Mouse (Mus musculus) lung, embryonic 14.5 days (tissue): ENCODE results near the gene Tnrc6b. TPM values are rescaled to one million over a fixed set of nuclear protein-coding genes. Genes with fewer than 3 reads are reported as not detected.

ENCODE experiments used
- ATAC-seq: fragments of 200-750 bp; cut with Nextera tagmentation; 2 replicates; pipeline ENCODE4 v1.8.0; 2017; ENCODE audit warnings: mild to moderate bottlenecking, moderate TSS enrichment, moderate library complexity; ENCODE audit not compliant: insufficient read depth
- DNase-seq: peaks from one replicate; pipeline ENCODE4 v3.0.0-alpha.2; 2015
- H3K27ac ChIP-seq: fragments of 300-500 bp; sonication (generic); 2 replicates; pipeline ENCODE4 v1.5.1; 2014; ENCODE audit warnings: low read depth, mild to moderate bottlenecking, moderate library complexity
- H3K27me3 ChIP-seq: fragments of 300-500 bp; sonication (generic); 2 replicates; pipeline ENCODE4 v1.6.1; 2014; ENCODE audit warnings: low read length, control low read depth; ENCODE audit not compliant: insufficient read depth
- H3K36me3 ChIP-seq: fragments of 300-500 bp; sonication (generic); 2 replicates; pipeline ENCODE4 v1.6.1; 2014; ENCODE audit warnings: control low read depth; ENCODE audit not compliant: insufficient read depth
- H3K4me1 ChIP-seq: fragments of 300-500 bp; sonication (generic); 2 replicates; pipeline ENCODE4 v1.6.1; 2014; ENCODE audit warnings: antibody characterized with exemption, control low read depth; ENCODE audit not compliant: insufficient read depth
- H3K4me2 ChIP-seq: fragments of 300-500 bp; sonication (generic); 2 replicates; pipeline ENCODE4 v1.6.1; 2014; ENCODE audit warnings: mild to moderate bottlenecking
- H3K4me3 ChIP-seq: fragments of 300-500 bp; sonication (generic); 2 replicates; pipeline ENCODE4 v1.5.1; 2014; ENCODE audit warnings: low read depth, low read length
- H3K9ac ChIP-seq: fragments of 300-500 bp; sonication (generic); 2 replicates; pipeline ENCODE4 v1.6.1; 2014
- H3K9me3 ChIP-seq: fragments of 300-500 bp; sonication (generic); 2 replicates; pipeline ENCODE4 v1.6.1; 2016; ENCODE audit warnings: low read depth, low read length, control low read depth
- CTCF ChIP-seq: IDR thresholded peaks from 2 replicates; pipeline ENCODE4 v1.5.1; 2016; ENCODE audit warnings: antibody characterized with exemption, low read depth
- WGBS: fragments of 180-500 bp; shearing (Covaris S2); extraction: QIAGEN DNeasy Blood & Tissue Kit; methylation state at CpG from one replicate; pipeline ENCODE4 v1.1.7; 2014; 5-methylcytosine and 5-hydroxymethylcytosine counted together
- polyA plus RNA-seq: library from polyadenylated mRNA; unstranded; fragments of >200 nt; fragmentation: Nextera tagmentation; extraction: Ambion mirVana; gene quantifications from 2 replicates; pipeline ENCODE4 v1.2.1, GENCODE M21; 2014

Tnrc6b gene
- polyA plus RNA-seq = 17.5 and 18.3 TPM in 2 replicates

DNA sequence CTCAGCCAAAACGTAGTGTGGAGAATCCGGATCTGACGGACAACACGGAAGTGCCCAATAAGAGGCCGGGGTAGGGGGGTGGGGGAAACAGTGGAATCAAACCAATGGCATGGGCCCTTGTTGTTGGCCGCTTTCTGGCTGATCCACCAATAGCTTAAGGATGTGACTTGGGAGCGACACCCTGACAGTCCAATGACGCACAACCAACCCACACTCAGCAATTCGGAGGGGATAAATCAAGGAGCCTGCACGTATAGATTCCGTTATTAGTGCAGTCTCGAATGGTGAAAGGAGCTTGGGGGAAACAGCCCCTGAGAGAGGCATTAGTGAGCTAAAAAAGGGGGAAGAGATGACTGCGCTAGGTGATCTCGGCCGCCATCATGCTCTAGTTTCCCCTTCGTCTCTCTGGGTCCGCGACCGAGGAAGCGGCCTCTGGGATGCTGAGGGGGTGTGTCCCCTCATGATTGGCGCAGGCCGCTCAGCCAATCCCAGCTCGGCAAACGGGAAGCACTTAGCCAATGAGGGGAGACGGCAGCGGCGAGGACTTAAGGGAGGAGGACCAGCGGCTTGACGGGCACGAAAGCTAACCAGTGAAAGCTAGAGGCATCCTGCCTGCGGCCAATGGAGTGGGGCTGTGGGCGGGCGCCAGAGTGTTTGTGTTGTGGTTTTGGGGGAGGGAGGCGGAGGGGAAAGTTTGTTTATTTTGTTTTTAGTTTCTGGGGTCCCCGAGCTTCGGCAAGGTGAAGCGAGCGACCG lies at the start of gene Tnrc6b:
Tnrc6b (plus strand) TSS at position 706 of the 756 bp plus-strand sequence.
- whole genome bisulfite sequencing = under 1% methylated on average over 39 of the region's 39 CpGs

DNA sequence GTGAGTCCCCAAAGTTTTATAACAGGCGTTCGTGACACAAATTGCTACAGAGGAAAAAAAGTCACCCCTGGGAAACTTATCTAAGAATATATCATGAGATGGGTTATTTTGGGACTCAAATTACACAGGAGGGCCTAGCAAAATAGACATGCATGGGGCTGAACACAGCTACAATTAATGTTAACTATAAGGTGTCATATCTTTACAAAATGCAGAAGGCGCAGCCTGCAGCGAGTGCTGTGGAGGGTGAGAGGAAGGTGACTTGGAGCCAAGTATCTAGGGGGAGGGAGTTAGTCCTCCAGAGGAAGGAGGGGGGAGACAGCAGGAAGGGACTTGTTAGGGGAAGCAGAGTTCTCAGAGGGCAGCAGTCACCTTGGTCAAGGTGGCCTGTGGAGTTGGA lies 46.7 kb upstream of the Tnrc6b start:
- TF ChIP-seq CTCF = no peak
- no peak overlapping the region for H3K9ac ChIP-seq
- H3K27me3 ChIP-seq = no peaks in the 10 kb centered on the region
- H3K4me2 ChIP-seq = no peak overlapping the region
- DNase-seq = no peak
- H3K36me3 ChIP-seq = no peaks in the 10 kb centered on the region
- 57% methylated on average over 4 of the region's 4 CpGs for WGBS
- H3K4me1 ChIP-seq = peaks cover 3% of the 10 kb centered on the region; the same call in 1 of the 2 replicates
- H3K27ac ChIP-seq = no peak overlapping the region
- H3K9me3 ChIP-seq = no peaks in the 10 kb centered on the region; the same call in 1 of the 2 replicates
- no peak for ATAC-seq
- no peak overlapping the region for H3K4me3 ChIP-seq

More for the DNA sequence above, at the start of gene Tnrc6b:
- peak; percentile 99 for DNase-seq
- Histone ChIP-seq H3K9ac (peak within 1 kb of the TSS; percentile 85), H3K27me3 (no peaks in the 10 kb centered on the region), H3K9me3 (no peaks in the 10 kb centered on the region), H3K4me2 (peak within 1 kb of the TSS; percentile 92), H3K36me3 (no peaks in the 10 kb centered on the region), H3K4me3 (peak within 1 kb of the TSS; percentile 98), H3K27ac (peak within 1 kb of the TSS; percentile 93), H3K4me1 (0 out of 2 replicates have a peak, but pooled peaks cover 22% of the 10 kb centered on the region)
- TF ChIP-seq CTCF = no peak
- ATAC-seq = peak; percentile 93

DNA sequence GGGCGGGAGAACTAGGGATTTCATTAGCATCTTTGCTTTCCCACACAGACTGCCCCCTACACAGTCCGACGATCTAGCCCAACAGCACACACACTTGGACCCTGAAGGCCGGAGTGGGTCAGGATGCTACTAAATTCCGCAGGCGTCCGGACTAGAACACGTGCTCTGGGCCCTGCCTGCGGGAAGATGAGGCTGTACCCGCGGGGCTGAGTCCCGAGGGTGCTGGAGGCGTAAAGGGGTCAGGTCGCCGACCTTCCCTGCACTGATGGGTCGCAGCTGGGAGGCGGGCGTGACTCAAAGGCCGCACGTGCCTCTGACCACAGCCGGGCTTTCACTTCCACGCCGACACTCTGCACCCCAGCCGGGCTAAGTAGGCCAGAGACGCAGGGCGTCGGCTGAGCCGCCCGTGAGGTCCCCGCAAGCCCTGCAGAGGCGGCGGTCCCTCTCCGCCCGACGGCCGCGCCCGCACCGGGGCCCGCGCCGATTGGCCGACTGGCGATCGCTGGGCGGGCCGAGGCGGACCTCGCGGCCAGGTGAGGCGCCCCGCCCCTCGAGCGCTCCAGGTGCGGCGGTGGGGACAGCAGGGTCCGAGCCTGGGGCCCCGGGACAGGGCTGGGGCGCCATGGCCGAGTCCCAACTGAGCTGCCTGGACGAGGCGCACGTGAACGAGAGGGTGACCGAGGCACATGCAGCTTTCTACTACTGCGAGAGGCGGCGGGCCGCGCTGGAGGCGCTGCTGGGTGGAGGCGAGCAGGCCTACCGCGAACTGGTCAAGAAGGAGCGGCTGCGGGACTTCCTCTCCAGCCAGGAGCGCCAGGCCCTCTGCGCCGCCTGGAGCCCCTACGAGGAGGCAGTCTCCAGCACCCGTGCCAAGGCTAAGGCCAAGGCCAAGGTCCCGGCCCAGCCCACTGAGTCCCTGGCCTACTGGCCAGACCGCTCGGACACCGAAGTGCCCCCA lies 39.5 kb upstream of the Tnrc6b start, which contains the start of gene Fam83f:
Fam83f (plus strand) TSS at position 553 of the 958 bp plus-strand sequence.
- H3K27me3 ChIP-seq = peaks cover 20% of the 10 kb centered on the region
- H3K9ac ChIP-seq = peak within 1 kb of the TSS; percentile 51
- peaks cover 6% of the 10 kb centered on the region for H3K4me1 ChIP-seq
- DNase-seq (peak; percentile 58), ATAC-seq (peak; percentile 62; the same call in 1 of the 2 replicates)
- WGBS = 5% methylated on average over 85 of the region's 85 CpGs
- peak within 1 kb of the TSS; percentile 41 for H3K4me3 ChIP-seq
- H3K9me3 ChIP-seq = no peaks in the 10 kb centered on the region; the same call in 1 of the 2 replicates
- peak within 1 kb of the TSS; percentile 82 for H3K4me2 ChIP-seq
- TF ChIP-seq CTCF = no peak
- no peak within 1 kb of the TSS for H3K27ac ChIP-seq
- H3K36me3 ChIP-seq = no peaks in the 10 kb centered on the region

DNA sequence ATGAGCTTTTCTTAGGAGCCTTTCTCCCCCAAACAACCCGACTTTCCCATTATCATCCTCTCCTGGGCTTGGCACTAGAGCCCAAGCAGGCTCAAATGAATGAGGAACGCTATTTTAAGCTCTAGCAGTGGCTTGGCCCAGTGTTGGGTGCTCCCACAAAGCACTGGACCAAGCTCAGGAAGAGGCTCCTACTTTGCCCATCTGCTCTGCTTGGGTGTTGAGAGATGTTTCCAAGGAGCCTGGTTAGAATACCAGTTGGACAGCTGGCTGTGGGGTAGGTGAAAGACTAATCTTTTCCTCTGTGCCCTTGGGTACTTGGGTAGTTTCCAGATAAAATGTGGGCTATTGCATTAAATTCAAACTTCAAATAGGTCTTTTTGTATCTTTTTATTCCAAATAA lies 38.3 kb upstream of the Tnrc6b start:
- no peak for TF ChIP-seq CTCF
- Histone ChIP-seq H3K27me3 (peaks cover 20% of the 10 kb centered on the region), H3K36me3 (no peaks in the 10 kb centered on the region), H3K27ac (no peak overlapping the region), H3K9me3 (no peaks in the 10 kb centered on the region), H3K9ac (no peak overlapping the region), H3K4me3 (no peak overlapping the region), H3K4me1 (peaks cover 6% of the 10 kb centered on the region), H3K4me2 (no peak overlapping the region)
- DNase-seq (no peak), ATAC-seq (no peak)
- WGBS = 60% methylated on average over 2 of the region's 2 CpGs

DNA sequence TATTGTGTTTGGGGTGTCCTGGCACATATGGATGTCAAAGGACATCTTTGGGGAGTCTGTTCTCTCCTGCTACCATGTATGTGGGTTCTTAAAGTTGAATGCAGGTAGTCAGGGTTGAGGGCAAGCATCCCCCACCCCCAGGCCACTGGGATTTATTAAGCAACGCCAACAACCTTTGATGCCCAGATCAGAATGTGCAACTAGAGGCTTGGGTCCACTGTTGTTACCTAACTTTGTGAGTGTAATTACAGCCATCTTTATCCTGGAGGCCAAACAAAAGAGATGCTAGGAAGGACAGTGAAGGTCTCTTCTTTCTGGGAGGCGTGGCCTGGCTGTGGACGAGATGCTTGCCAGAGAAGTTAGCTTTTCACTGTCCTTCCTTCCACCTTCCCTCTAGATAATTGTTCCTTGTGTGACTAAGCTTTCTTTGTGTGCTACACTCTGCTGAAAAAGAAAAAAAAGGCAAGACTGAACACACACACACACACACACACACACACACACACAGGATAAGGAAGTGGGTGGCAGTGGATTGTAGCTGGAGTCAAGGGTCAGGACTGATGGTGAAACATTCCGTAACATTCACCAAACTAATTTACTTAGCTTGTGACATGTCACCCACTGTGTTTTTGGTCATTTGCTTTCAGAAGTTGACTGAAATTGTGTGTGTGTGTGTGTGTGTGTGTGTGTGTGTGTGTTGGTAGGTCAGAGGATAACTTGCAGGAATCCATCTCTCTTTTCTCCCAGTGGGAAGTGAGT lies 37.6 kb upstream of the Tnrc6b start:
- H3K27me3 ChIP-seq = peaks cover 20% of the 10 kb centered on the region

DNA sequence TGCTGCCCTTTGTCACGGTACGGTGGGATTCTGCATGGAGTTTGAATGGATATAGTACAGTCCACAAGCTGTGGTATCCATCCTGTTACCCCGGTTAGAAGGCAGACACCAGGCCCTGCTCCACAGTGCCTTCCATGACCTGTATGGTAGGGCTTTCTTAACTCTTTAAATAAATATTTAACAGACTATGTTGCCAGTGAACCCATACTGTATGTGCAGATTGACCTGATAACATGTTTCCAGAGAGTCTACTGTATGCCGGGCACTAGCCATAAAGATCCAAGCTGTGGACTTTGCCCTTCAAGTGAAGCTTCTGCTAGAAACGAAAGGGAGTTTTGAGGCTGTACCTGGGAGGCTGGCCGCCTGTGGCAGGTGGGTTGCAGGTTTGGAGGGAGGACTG lies 36.4 kb upstream of the Tnrc6b start:
- Histone ChIP-seq H3K9me3 (no peaks in the 10 kb centered on the region), H3K27me3 (peaks cover 20% of the 10 kb centered on the region), H3K4me3 (no peak overlapping the region), H3K27ac (no peak overlapping the region), H3K9ac (no peak overlapping the region), H3K4me1 (peaks cover 11% of the 10 kb centered on the region), H3K4me2 (no peak overlapping the region), H3K36me3 (no peaks in the 10 kb centered on the region)
- no peak for TF ChIP-seq CTCF
- ATAC-seq (no peak), DNase-seq (no peak)
- WGBS = 76% methylated on average over 6 of the region's 6 CpGs

More for the DNA sequence above, 37.6 kb upstream of the Tnrc6b start:
- Histone ChIP-seq H3K4me2 (no peak overlapping the region), H3K9me3 (no peaks in the 10 kb centered on the region), H3K4me3 (no peak overlapping the region), H3K36me3 (no peaks in the 10 kb centered on the region), H3K9ac (no peak overlapping the region), H3K27ac (no peak overlapping the region), H3K4me1 (peaks cover 6% of the 10 kb centered on the region)
- DNase-seq (no peak), ATAC-seq (no peak)
- TF ChIP-seq CTCF = no peak
- 67% methylated on average over 4 of the region's 4 CpGs for WGBS
